Mouse (Mus musculus): ENCODE data around the gene Gm47841. TPM values are rescaled to one million over a fixed set of nuclear protein-coding genes. Genes with fewer than 3 reads are reported as not detected.

The Gm47841 gene
- total and polyA plus RNA-seq, 2 experiments from 2014 or later: not detected

DNA sequence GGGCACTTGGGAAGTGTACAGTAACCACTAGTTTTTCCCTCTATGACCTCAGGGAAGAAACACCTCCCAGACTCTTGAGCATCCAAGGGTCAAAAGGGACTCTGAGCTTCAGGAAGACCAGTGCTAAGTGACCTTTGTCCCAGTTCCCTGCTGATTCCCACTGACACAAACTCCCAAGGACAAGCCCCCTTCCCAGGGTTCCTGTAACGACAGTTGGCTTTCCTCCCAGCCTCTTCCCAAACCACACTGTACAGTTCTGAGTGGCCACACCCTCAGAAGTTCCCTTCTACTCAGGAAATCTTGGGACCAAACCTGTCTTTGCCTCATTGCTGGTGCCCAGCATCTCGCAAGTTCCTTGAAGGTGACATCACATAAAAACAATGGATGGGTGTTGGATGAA is 25.5 kb upstream of the Gm47841 start:
- Histone ChIP-seq H3K27ac (ENCODE audit: low read depth, low read length) (no peak overlapping the region), H3K4me3 (ENCODE audit: low read depth, low read length) (no peak overlapping the region), H3K9me3 (ENCODE audit: low read length) (no peaks in the 10 kb centered on the region), H3K36me3 (ENCODE audit: insufficient read depth, low read length) (no peaks in the 10 kb centered on the region), H3K4me1 (ENCODE audit: insufficient read depth, low read length) (peaks cover 15% of the 10 kb centered on the region; the same call in 1 of the 2 replicates), H3K4me2 (ENCODE audit: low read depth, low read length, poor library complexity, severe bottlenecking) (no peak overlapping the region), H3K9ac (replicated peaks; ENCODE audit: low read length, poor library complexity, severe bottlenecking) (no peak overlapping the region), H3K27me3 (ENCODE audit: insufficient read depth, low read length) (no peaks in the 10 kb centered on the region)
- TF ChIP-seq CTCF (IDR thresholded peaks at IDR 0.05): no peak
- ATAC-seq (ENCODE audit: low FRiP score) (no peak), DNase-seq (ENCODE audit: low spot score) (no peak)
- WGBS: 74% methylated on average over 2 of the region's 2 CpGs

DNA sequence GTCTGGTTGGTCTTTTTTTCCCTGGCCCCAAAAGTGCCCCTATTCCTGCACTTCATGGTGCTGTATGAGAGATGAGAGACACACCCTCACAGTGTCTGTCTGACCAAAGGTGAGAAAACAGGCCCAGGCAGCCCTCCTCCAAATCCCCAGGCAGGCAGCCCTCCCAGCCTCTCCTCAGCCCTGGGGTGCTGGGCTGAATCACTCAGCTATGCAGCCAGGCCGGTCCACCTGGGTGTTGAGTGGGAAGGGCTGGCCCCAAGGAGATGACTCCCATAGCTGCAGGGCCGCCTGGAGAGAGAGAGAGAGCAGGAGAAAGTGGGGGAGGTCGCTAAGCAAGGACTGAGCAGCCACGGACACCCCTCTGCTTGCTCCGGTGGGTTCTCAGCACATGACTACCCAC is 23.6 kb upstream of the Gm47841 start:
- no peak for TF ChIP-seq CTCF (IDR thresholded peaks at IDR 0.05)
- Histone ChIP-seq H3K4me3 (ENCODE audit: low read depth, low read length) (no peak overlapping the region), H3K4me1 (ENCODE audit: insufficient read depth, low read length) (0 out of 2 replicates have a peak, but pooled peaks cover 3% of the 10 kb centered on the region), H3K9me3 (ENCODE audit: low read length) (no peaks in the 10 kb centered on the region), H3K9ac (replicated peaks; ENCODE audit: low read length, poor library complexity, severe bottlenecking) (no peak overlapping the region), H3K27ac (ENCODE audit: low read depth, low read length) (no peak overlapping the region), H3K4me2 (ENCODE audit: low read depth, low read length, poor library complexity, severe bottlenecking) (no peak overlapping the region), H3K36me3 (ENCODE audit: insufficient read depth, low read length) (no peaks in the 10 kb centered on the region), H3K27me3 (ENCODE audit: insufficient read depth, low read length) (no peaks in the 10 kb centered on the region)
- ATAC-seq (ENCODE audit: low FRiP score): no peak
- 45% methylated on average over 5 of the region's 5 CpGs for WGBS
- no peak for DNase-seq (ENCODE audit: low spot score)

DNA sequence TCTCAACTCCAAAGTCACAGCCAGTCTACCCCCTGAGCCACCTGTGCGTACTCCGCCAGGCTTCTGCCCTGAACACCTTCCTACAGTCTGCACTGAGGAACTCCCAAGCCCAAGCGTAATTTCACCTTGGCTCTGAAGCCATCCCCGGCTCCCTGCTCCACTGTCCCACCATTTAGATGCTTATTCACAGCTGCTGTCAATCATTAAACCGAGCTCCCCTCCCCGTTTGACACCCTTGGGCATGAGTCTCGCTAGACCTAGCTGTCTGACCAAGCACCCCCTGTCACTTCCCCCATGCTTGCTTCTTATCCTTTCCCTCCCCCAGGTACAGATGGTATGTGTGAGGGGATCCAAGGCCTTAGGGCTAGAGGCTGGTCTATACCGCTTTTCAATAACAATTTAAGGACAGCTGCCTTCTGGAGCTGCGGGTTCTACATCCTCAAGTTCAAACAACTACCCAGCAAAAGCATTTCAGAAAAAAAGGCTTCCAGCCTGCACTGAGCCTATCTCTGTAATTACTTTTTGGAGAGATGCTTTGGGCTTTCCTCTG is 22.5 kb upstream of the Gm47841 start:
- Histone ChIP-seq H3K9ac (replicated peaks; ENCODE audit: low read length, poor library complexity, severe bottlenecking) (no peak overlapping the region), H3K9me3 (ENCODE audit: low read length) (no peaks in the 10 kb centered on the region), H3K4me2 (ENCODE audit: low read depth, low read length, poor library complexity, severe bottlenecking) (no peak overlapping the region), H3K27ac (ENCODE audit: low read depth, low read length) (no peak overlapping the region), H3K4me1 (ENCODE audit: insufficient read depth, low read length) (no peaks in the 10 kb centered on the region), H3K4me3 (ENCODE audit: low read depth, low read length) (no peak overlapping the region), H3K27me3 (ENCODE audit: insufficient read depth, low read length) (no peaks in the 10 kb centered on the region), H3K36me3 (ENCODE audit: insufficient read depth, low read length) (no peaks in the 10 kb centered on the region)
- no peak for ATAC-seq (ENCODE audit: low FRiP score)
- TF ChIP-seq CTCF (IDR thresholded peaks at IDR 0.05): no peak
- WGBS: 58% methylated on average over 9 of the region's 9 CpGs
- no peak for DNase-seq (ENCODE audit: low spot score)

DNA sequence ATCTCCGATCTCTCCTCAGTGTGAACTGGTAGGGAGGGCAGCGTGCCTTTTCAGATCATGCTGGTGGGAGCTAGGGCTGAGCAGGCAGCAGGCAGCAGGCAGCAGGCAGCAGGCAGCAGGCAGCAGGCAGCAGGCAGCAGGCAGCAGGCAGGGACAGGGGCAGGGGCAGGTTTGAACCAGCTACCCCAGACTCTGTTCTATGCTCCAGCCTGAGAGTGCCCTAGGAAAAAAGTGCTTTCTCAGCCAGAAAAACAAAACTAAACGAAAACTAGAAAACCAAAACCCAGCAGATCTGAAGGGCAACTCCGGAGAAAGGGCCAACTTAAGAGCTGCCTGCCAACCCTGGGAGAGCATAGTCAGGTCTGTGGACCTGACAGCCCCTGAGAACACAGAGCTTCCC is 21.5 kb upstream of the Gm47841 start:
- Histone ChIP-seq H3K4me3 (ENCODE audit: low read depth, low read length) (no peak overlapping the region), H3K9ac (replicated peaks; ENCODE audit: low read length, poor library complexity, severe bottlenecking) (no peak overlapping the region), H3K36me3 (ENCODE audit: insufficient read depth, low read length) (no peaks in the 10 kb centered on the region), H3K4me2 (ENCODE audit: low read depth, low read length, poor library complexity, severe bottlenecking) (no peak overlapping the region), H3K4me1 (ENCODE audit: insufficient read depth, low read length) (no peaks in the 10 kb centered on the region), H3K27ac (ENCODE audit: low read depth, low read length) (no peak overlapping the region), H3K9me3 (ENCODE audit: low read length) (no peaks in the 10 kb centered on the region), H3K27me3 (ENCODE audit: insufficient read depth, low read length) (no peaks in the 10 kb centered on the region)
- 50% methylated on average over 4 of the region's 4 CpGs for WGBS
- ATAC-seq (ENCODE audit: low FRiP score) (no peak), DNase-seq (ENCODE audit: low spot score) (no peak)
- TF ChIP-seq CTCF (IDR thresholded peaks at IDR 0.05): no peak

DNA sequence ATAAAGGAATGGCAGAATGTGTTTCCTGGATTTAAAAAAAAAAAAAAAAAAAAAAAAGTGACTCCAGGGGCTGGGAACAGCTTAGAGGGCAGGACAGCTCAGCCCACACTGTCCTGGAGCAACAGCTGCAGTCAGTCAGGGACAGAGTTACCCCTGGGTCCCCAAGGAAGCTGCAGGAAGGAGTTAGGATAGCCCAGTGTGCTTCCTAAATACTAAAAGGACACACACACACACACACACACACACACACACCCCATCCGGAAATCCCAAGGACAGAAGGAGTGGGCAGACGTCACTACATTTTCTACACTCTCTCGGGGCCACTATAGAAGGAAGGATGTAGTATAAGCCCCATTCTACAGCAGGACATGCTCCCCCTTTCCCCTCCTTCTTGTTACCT is 20.8 kb upstream of the Gm47841 start:
- Histone ChIP-seq H3K27ac (ENCODE audit: low read depth, low read length) (no peak overlapping the region), H3K4me3 (ENCODE audit: low read depth, low read length) (no peak overlapping the region), H3K36me3 (ENCODE audit: insufficient read depth, low read length) (no peaks in the 10 kb centered on the region), H3K4me2 (ENCODE audit: low read depth, low read length, poor library complexity, severe bottlenecking) (no peak overlapping the region), H3K9ac (replicated peaks; ENCODE audit: low read length, poor library complexity, severe bottlenecking) (no peak overlapping the region), H3K9me3 (ENCODE audit: low read length) (no peaks in the 10 kb centered on the region), H3K4me1 (ENCODE audit: insufficient read depth, low read length) (no peaks in the 10 kb centered on the region), H3K27me3 (ENCODE audit: insufficient read depth, low read length) (no peaks in the 10 kb centered on the region)
- no peak for ATAC-seq (ENCODE audit: low FRiP score)
- WGBS: 56% methylated on average over 3 of the region's 3 CpGs
- TF ChIP-seq CTCF (IDR thresholded peaks at IDR 0.05): no peak
- DNase-seq (ENCODE audit: low spot score): no peak

DNA sequence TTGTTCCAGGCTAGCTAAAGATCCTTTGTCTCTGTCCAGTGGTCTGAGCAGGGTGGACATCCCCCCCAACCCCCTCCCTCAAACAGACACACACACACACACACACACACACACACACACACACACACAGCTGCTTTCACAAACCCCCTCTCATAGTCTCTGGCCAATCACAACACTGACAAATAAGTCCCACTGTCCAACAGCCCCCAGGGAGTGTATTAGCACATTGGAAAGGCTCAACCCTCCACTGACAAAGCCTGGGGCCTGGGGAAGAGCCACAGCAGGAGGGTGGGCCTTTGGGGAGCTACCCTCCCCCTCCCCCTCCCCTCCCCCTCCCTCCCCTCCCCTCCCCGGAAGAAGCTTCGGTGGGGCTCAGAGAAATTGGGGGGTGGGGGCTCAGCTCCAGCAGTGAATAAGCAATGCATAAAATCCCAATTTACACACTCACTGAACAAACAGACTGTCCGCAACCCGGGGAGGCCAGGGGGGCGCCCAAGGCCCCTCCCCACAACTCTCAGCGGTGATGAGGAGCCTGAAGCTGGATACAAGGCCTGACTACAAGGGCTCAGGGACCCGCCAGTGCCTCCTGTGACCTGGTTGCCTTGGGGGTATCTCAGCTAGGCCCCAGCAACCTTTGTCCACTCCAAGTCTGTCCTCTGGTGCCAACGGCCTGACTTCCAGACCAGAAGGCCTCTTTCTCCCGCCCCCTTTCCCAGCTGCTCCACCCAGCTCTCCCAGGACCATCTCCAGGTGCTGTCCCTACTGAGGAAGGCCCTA is 19.9 kb upstream of the Gm47841 start:
- Histone ChIP-seq H3K9me3 (ENCODE audit: low read length) (no peaks in the 10 kb centered on the region), H3K4me2 (ENCODE audit: low read depth, low read length, poor library complexity, severe bottlenecking) (no peak overlapping the region), H3K27me3 (ENCODE audit: insufficient read depth, low read length) (no peaks in the 10 kb centered on the region), H3K27ac (ENCODE audit: low read depth, low read length) (no peak overlapping the region), H3K9ac (replicated peaks; ENCODE audit: low read length, poor library complexity, severe bottlenecking) (no peak overlapping the region), H3K4me1 (ENCODE audit: insufficient read depth, low read length) (no peaks in the 10 kb centered on the region), H3K36me3 (ENCODE audit: insufficient read depth, low read length) (no peaks in the 10 kb centered on the region), H3K4me3 (ENCODE audit: low read depth, low read length) (no peak overlapping the region)
- DNase-seq (ENCODE audit: low spot score): no peak
- WGBS: 22% methylated on average over 7 of the region's 9 CpGs
- TF ChIP-seq CTCF (IDR thresholded peaks at IDR 0.05): no peak
- no peak for ATAC-seq (ENCODE audit: low FRiP score)
